Mouse (Mus musculus) spleen, adult 10 weeks (tissue): ENCODE data around the gene Vps29. TPM values are rescaled to one million over a fixed set of nuclear protein-coding genes. Genes with fewer than 3 reads are reported as not detected.

Experiments
- polyA plus RNA-seq: library from polyadenylated mRNA; stranded (reverse); fragments of 350-450 nt; fragmentation: Illumina TruSeq; extraction: RNeasy Lipid Tissue Mini Kit (QIAGEN cat#74804); gene quantifications from one replicate; pipeline ENCODE4 v1.2.3, GENCODE M21; 2015; ENCODE audit warnings: low replicate concordance; ENCODE audit not compliant: insufficient read depth

Gene Vps29
- 105 TPM for polyA plus RNA-seq

GRCm38 (mm10) chr5:122353807-122354491 is at the start of gene Vps29, which contains the start of gene Rad9b:
Vps29 (plus strand) TSS chr5:122354369.
Rad9b (minus strand) TSS chr5:122354233.

DNA sequence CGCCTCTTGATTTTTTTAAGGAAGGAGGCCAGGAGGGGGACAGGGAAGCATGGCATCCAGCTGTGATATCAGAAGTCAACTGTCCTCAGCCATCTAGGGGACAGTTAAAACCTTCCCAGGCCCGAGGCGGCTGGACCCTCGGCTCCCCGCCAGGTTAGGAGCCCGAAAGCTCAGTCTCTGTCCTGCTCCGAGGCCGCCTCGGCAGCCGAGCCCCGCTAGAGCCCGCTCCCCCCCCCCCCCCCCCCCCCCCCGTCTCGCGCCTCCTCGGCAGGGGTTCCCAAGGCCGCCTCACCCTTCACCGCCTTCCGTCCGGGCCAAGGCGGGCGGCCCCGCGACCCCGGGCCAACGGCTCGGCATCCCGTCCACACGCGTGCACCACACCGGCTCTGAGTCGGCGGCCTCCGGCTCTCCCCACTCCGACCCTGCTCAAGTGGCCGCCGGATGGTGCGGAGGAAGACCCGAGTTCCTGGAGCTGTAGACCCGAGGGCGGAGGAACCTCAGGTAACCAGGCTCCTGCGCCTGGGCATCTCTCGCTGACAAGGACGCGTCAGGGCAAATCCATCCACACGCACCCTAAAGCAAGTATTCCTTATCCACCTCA is 17.5 kb downstream of the Vps29 start, which contains the start of gene Gpn3:
Gene Gpn3 (plus strand): TSS at position 286 of the 601 bp plus-strand sequence.

DNA sequence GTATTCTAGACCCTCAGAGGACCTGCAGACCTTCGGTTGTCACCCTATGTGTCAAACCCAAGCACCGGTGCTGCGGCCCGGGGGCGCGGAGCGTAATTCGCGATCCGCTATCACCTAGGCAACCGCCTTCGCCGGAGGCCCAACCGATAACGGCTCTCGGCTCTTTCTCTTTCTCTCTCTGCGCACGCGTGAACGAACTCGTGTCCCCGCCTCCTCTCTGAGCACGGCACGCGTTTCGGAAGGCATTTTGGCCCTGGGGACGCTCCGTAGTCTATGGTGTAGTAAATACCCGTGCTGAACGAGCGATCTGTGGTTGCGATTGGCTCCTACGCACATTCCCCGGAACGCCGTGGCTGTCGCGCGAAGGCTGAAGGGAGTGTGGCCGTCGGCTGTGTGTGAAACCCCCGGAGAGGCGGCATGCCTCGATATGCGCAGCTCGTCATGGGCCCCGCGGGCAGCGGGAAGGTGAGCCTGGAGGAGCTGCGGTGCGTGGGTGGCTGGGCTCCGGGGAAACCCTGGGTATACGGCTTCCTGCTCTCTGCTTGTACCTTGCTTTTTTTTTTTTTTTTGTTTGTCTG is 18.1 kb downstream of the Vps29 start, which contains the start of gene Fam216a:
Gene Fam216a (minus strand): TSS at position 173 of the 578 bp plus-strand sequence.

GRCm38 (mm10) chr5:122391786-122392180 is 37.6 kb downstream of the Vps29 start, which contains the start of gene Arpc3:
Arpc3 (plus strand) TSS chr5:122391878.

Other genes with a start within 250 kb of the Vps29 start
- not detected for gene Ccdc63, start 213.5 kb upstream of the Vps29 start, polyA plus RNA-seq
- gene Ppp1cc, start 196.1 kb upstream of the Vps29 start, polyA plus RNA-seq = 414 TPM
- 148 TPM for gene Hvcn1, start 147.6 kb upstream of the Vps29 start, polyA plus RNA-seq
- 8.1 TPM for gene Tctn1, start 89.9 kb upstream of the Vps29 start, polyA plus RNA-seq
- 28.4 TPM for gene Pptc7, start 70.0 kb upstream of the Vps29 start, polyA plus RNA-seq
- 18.2 TPM for gene Rad9b, start 136 bp upstream of the Vps29 start, polyA plus RNA-seq
- gene Gpn3, start 17.5 kb downstream of the Vps29 start, polyA plus RNA-seq = 20.2 TPM
- gene Fam216a, start 18.0 kb downstream of the Vps29 start, polyA plus RNA-seq = 9.8 TPM
- gene Arpc3, start 37.5 kb downstream of the Vps29 start, polyA plus RNA-seq = 404 TPM
- gene Anapc7, start 67.3 kb downstream of the Vps29 start, polyA plus RNA-seq = 22.6 TPM
- 86.7 TPM for gene Atp2a2, start 147.9 kb downstream of the Vps29 start, polyA plus RNA-seq